Mouse (Mus musculus): ENCODE results near the gene Ybx2. TPM values are rescaled to one million over a fixed set of nuclear protein-coding genes. Genes with fewer than 3 reads are reported as not detected.

The Ybx2 gene
- polyA plus RNA-seq, 1 experiment from 2014 or later = 5.5 TPM

- Histone ChIP-seq H3K9me3 (replicated peaks; ENCODE audit: control insufficient read depth, low read length) (no peaks in the 10 kb centered on the region), H3K27ac (replicated peaks; ENCODE audit: low read depth, low read length) (no peak overlapping the region), H3K9ac (replicated peaks; ENCODE audit: low read length) (no peak overlapping the region), H3K27me3 (ENCODE audit: control insufficient read depth, insufficient read depth, low read length) (0 out of 2 replicates have a peak, but pooled peaks cover 2% of the 10 kb centered on the region), H3K4me3 (ENCODE audit: low read depth, low read length) (no peak overlapping the region), H3K4me2 (ENCODE audit: low read depth, low read length) (no peak overlapping the region), H3K4me1 (ENCODE audit: control insufficient read depth, insufficient read depth, low read length) (peaks cover 6% of the 10 kb centered on the region), H3K36me3 (replicated peaks; ENCODE audit: control insufficient read depth, insufficient read depth, low read depth, low read length) (no peaks in the 10 kb centered on the region)
- DNase-seq (ENCODE audit: low spot score) (no peak), ATAC-seq (replicated peaks; ENCODE audit: insufficient number of reproducible peaks, low FRiP score, low TSS enrichment, low read depth) (no peak)
- WGBS = 78% methylated on average over 4 of the region's 4 CpGs
These were observed 2.5 kb upstream of the Ybx2 start for GRCm38 (mm10) chr11:69933066-69933465.

- DNase-seq (ENCODE audit: low spot score) (peak; percentile 96), ATAC-seq (replicated peaks; ENCODE audit: insufficient number of reproducible peaks, low FRiP score, low TSS enrichment, low read depth) (no peak)
- Histone ChIP-seq H3K27ac (replicated peaks; ENCODE audit: low read depth, low read length) (no peak overlapping the region), H3K4me3 (ENCODE audit: low read depth, low read length) (peak overlapping the region; percentile 5; the same call in 1 of the 2 replicates), H3K36me3 (replicated peaks; ENCODE audit: control insufficient read depth, insufficient read depth, low read depth, low read length) (no peaks in the 10 kb centered on the region), H3K9me3 (replicated peaks; ENCODE audit: control insufficient read depth, low read length) (no peaks in the 10 kb centered on the region), H3K27me3 (ENCODE audit: control insufficient read depth, insufficient read depth, low read length) (0 out of 2 replicates have a peak, but pooled peaks cover 2% of the 10 kb centered on the region), H3K4me2 (ENCODE audit: low read depth, low read length) (0 out of 2 replicates have a peak overlapping the region, but pooled peaks have one; percentile 36), H3K4me1 (ENCODE audit: control insufficient read depth, insufficient read depth, low read length) (peaks cover 6% of the 10 kb centered on the region), H3K9ac (replicated peaks; ENCODE audit: low read length) (no peak overlapping the region)
- WGBS = under 1% methylated on average over 18 of the region's 18 CpGs
These were observed 1.4 kb upstream of the Ybx2 start for GRCm38 (mm10) chr11:69934169-69934568.

- H3K9me3 ChIP-seq (replicated peaks; ENCODE audit: control insufficient read depth, low read length) = no peaks in the 10 kb centered on the region
- no peak for ATAC-seq (replicated peaks; ENCODE audit: insufficient number of reproducible peaks, low FRiP score, low TSS enrichment, low read depth)
- H3K4me3 ChIP-seq (ENCODE audit: low read depth, low read length) = peak overlapping the region; percentile 58; the same call in 1 of the 2 replicates
- 0 out of 2 replicates have a peak, but pooled peaks cover 2% of the 10 kb centered on the region for H3K27me3 ChIP-seq (ENCODE audit: control insufficient read depth, insufficient read depth, low read length)
- DNase-seq (ENCODE audit: low spot score) = no peak
- no peak overlapping the region for H3K27ac ChIP-seq (replicated peaks; ENCODE audit: low read depth, low read length)
- H3K36me3 ChIP-seq (replicated peaks; ENCODE audit: control insufficient read depth, insufficient read depth, low read depth, low read length) = no peaks in the 10 kb centered on the region
- H3K4me2 ChIP-seq (ENCODE audit: low read depth, low read length) = no peak overlapping the region; the same call in 1 of the 2 replicates
- WGBS = 21% methylated on average over 6 of the region's 6 CpGs
- H3K4me1 ChIP-seq (ENCODE audit: control insufficient read depth, insufficient read depth, low read length) = peaks cover 6% of the 10 kb centered on the region
- H3K9ac ChIP-seq (replicated peaks; ENCODE audit: low read length) = no peak overlapping the region; the same call in 1 of the 2 replicates
These were observed 915 bp upstream of the Ybx2 start for GRCm38 (mm10) chr11:69934681-69935080.

- WGBS = 2% methylated on average over 30 of the region's 30 CpGs
- DNase-seq (ENCODE audit: low spot score) (peak; percentile 37), ATAC-seq (replicated peaks; ENCODE audit: insufficient number of reproducible peaks, low FRiP score, low TSS enrichment, low read depth) (no peak; the same call in 1 of the 2 replicates)
- H3K4me3 ChIP-seq (ENCODE audit: low read depth, low read length) = peak overlapping the region; percentile 58
- no peak overlapping the region; the same call in 1 of the 2 replicates for H3K27ac ChIP-seq (replicated peaks; ENCODE audit: low read depth, low read length)
- no peaks in the 10 kb centered on the region for H3K36me3 ChIP-seq (replicated peaks; ENCODE audit: control insufficient read depth, insufficient read depth, low read depth, low read length)
- 0 out of 2 replicates have a peak, but pooled peaks cover 2% of the 10 kb centered on the region for H3K27me3 ChIP-seq (ENCODE audit: control insufficient read depth, insufficient read depth, low read length)
- H3K4me1 ChIP-seq (ENCODE audit: control insufficient read depth, insufficient read depth, low read length) = peaks cover 6% of the 10 kb centered on the region
- H3K9ac ChIP-seq (replicated peaks; ENCODE audit: low read length) = peak overlapping the region; percentile 70
- no peaks in the 10 kb centered on the region for H3K9me3 ChIP-seq (replicated peaks; ENCODE audit: control insufficient read depth, low read length)
- peak overlapping the region; percentile 100 for H3K4me2 ChIP-seq (ENCODE audit: low read depth, low read length)
These were observed 560 bp downstream of the Ybx2 start for GRCm38 (mm10) chr11:69936156-69936555.

GRCm38 (mm10) chr11:69936714-69937347 lies 1.2 kb downstream of the Ybx2 start:
- no peak overlapping the region for H3K27ac ChIP-seq (replicated peaks; ENCODE audit: low read depth, low read length)
- ATAC-seq (replicated peaks; ENCODE audit: insufficient number of reproducible peaks, low FRiP score, low TSS enrichment, low read depth) (no peak), DNase-seq (ENCODE audit: low spot score) (no peak)
- peak overlapping the region; percentile 58 for H3K4me3 ChIP-seq (ENCODE audit: low read depth, low read length)
- H3K4me1 ChIP-seq (ENCODE audit: control insufficient read depth, insufficient read depth, low read length) = peaks cover 6% of the 10 kb centered on the region
- H3K9me3 ChIP-seq (replicated peaks; ENCODE audit: control insufficient read depth, low read length) = no peaks in the 10 kb centered on the region
- 0 out of 2 replicates have a peak, but pooled peaks cover 2% of the 10 kb centered on the region for H3K27me3 ChIP-seq (ENCODE audit: control insufficient read depth, insufficient read depth, low read length)
- H3K9ac ChIP-seq (replicated peaks; ENCODE audit: low read length) = no peak overlapping the region
- 47% methylated on average over 9 of the region's 9 CpGs for WGBS
- peak overlapping the region; percentile 100 for H3K4me2 ChIP-seq (ENCODE audit: low read depth, low read length)
- no peaks in the 10 kb centered on the region for H3K36me3 ChIP-seq (replicated peaks; ENCODE audit: control insufficient read depth, insufficient read depth, low read depth, low read length)

- Histone ChIP-seq H3K27me3 (ENCODE audit: control insufficient read depth, insufficient read depth, low read length) (0 out of 2 replicates have a peak, but pooled peaks cover 2% of the 10 kb centered on the region), H3K27ac (replicated peaks; ENCODE audit: low read depth, low read length) (no peak overlapping the region)
- no peak for ATAC-seq (replicated peaks; ENCODE audit: insufficient number of reproducible peaks, low FRiP score, low TSS enrichment, low read depth)
These were observed 1.8 kb downstream of the Ybx2 start for GRCm38 (mm10) chr11:69937385-69937784.

GRCm38 (mm10) chr11:69937834-69938233 lies 2.2 kb downstream of the Ybx2 start:
- Histone ChIP-seq H3K36me3 (replicated peaks; ENCODE audit: control insufficient read depth, insufficient read depth, low read depth, low read length) (no peaks in the 10 kb centered on the region), H3K4me1 (ENCODE audit: control insufficient read depth, insufficient read depth, low read length) (peaks cover 6% of the 10 kb centered on the region), H3K9ac (replicated peaks; ENCODE audit: low read length) (no peak overlapping the region; the same call in 1 of the 2 replicates), H3K4me2 (ENCODE audit: low read depth, low read length) (no peak overlapping the region), H3K27me3 (ENCODE audit: control insufficient read depth, insufficient read depth, low read length) (0 out of 2 replicates have a peak, but pooled peaks cover 2% of the 10 kb centered on the region), H3K4me3 (ENCODE audit: low read depth, low read length) (no peak overlapping the region), H3K27ac (replicated peaks; ENCODE audit: low read depth, low read length) (no peak overlapping the region), H3K9me3 (replicated peaks; ENCODE audit: control insufficient read depth, low read length) (no peaks in the 10 kb centered on the region)
- ATAC-seq (replicated peaks; ENCODE audit: insufficient number of reproducible peaks, low FRiP score, low TSS enrichment, low read depth) (no peak), DNase-seq (ENCODE audit: low spot score) (no peak)
- WGBS = 62% methylated on average over 5 of the region's 5 CpGs

More at GRCm38 (mm10) chr11:69937385-69937784, 1.8 kb downstream of the Ybx2 start:
- 34% methylated on average over 4 of the region's 4 CpGs for WGBS
- Histone ChIP-seq H3K9me3 (replicated peaks; ENCODE audit: control insufficient read depth, low read length) (no peaks in the 10 kb centered on the region), H3K4me1 (ENCODE audit: control insufficient read depth, insufficient read depth, low read length) (peaks cover 6% of the 10 kb centered on the region), H3K9ac (replicated peaks; ENCODE audit: low read length) (no peak overlapping the region), H3K4me3 (ENCODE audit: low read depth, low read length) (no peak overlapping the region), H3K4me2 (ENCODE audit: low read depth, low read length) (no peak overlapping the region), H3K36me3 (replicated peaks; ENCODE audit: control insufficient read depth, insufficient read depth, low read depth, low read length) (no peaks in the 10 kb centered on the region)
- DNase-seq (ENCODE audit: low spot score) = no peak

GRCm38 (mm10) chr11:69938401-69938979 lies 2.9 kb downstream of the Ybx2 start:
- no peak overlapping the region; the same call in 1 of the 2 replicates for H3K9ac ChIP-seq (replicated peaks; ENCODE audit: low read length)
- 16% methylated on average over 9 of the region's 9 CpGs for WGBS

More at GRCm38 (mm10) chr11:69938401-69938979, 2.9 kb downstream of the Ybx2 start:
- Histone ChIP-seq H3K36me3 (replicated peaks; ENCODE audit: control insufficient read depth, insufficient read depth, low read depth, low read length) (no peaks in the 10 kb centered on the region), H3K4me3 (ENCODE audit: low read depth, low read length) (no peak overlapping the region), H3K27ac (replicated peaks; ENCODE audit: low read depth, low read length) (no peak overlapping the region), H3K9me3 (replicated peaks; ENCODE audit: control insufficient read depth, low read length) (no peaks in the 10 kb centered on the region), H3K4me1 (ENCODE audit: control insufficient read depth, insufficient read depth, low read length) (peaks cover 6% of the 10 kb centered on the region), H3K4me2 (ENCODE audit: low read depth, low read length) (no peak overlapping the region), H3K27me3 (ENCODE audit: control insufficient read depth, insufficient read depth, low read length) (0 out of 2 replicates have a peak, but pooled peaks cover 2% of the 10 kb centered on the region)
- no peak for DNase-seq (ENCODE audit: low spot score)
- no peak for ATAC-seq (replicated peaks; ENCODE audit: insufficient number of reproducible peaks, low FRiP score, low TSS enrichment, low read depth)

Data from embryonic facial prominence, embryonic 11.5 days (tissue).